Mouse (Mus musculus): ENCODE measurements around the gene Zmym5. TPM values are rescaled to one million over a fixed set of nuclear protein-coding genes. Genes with fewer than 3 reads are reported as not detected.
"Not testable (repeated sequence)": the region's sequence is repeated elsewhere in the genome, so short reads cannot be mapped to it uniquely, and the experiment has no call there.

Zmym5 gene
- polyA plus RNA-seq, 1 experiment from 2014 or later = 18.2 TPM

DNA sequence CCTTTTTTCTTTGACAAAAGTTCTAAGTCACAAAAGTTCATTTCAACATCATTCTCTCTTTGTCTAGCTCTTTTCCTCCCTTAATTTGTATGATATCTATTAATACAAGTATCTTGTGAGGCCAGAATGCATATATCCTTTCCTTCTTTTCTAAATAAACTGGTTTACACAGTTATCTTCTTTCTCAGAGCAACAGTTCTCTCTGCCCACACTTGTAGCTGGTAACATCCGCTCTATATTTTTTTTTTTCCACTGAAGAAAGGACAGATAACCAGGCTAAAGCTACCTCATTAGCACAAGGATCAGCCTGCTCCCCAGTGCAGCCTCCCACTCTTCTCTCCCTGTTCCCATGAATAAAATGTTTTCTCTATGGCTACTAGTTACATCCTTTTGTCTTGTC, 26.9 kb downstream of the Zmym5 start:
- ATAC-seq (replicated peaks; ENCODE audit: low FRiP score, low TSS enrichment, low read depth) = no peak

DNA sequence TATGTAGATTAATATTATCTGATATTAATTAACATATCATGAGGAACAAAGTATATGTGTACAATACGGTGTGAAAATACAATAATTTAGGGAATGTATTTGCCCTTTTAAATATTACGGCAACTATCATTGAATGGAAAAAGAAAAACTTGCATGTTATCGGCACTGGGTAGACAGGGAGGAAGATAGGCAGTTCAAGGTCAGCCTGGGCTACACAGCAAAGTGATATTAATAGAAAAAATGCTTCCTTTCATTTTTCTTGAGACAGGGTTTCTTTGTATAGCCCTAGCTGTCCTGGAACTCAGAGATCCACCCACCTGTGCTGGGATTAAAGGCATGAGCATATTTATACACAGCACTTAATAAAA, 32.6 kb downstream of the Zmym5 start:
- no peak for DNase-seq (ENCODE audit: low spot score)
- Histone ChIP-seq H3K9ac (ENCODE audit: low read length) (peak overlapping the region; percentile 85), H3K4me2 (ENCODE audit: low read length) (peak overlapping the region; percentile 80), H3K27ac (ENCODE audit: low read depth) (peak overlapping the region; percentile 96), H3K9me3 (ENCODE audit: control insufficient read depth, low read length) (no peaks in the 10 kb centered on the region), H3K36me3 (ENCODE audit: control insufficient read depth, insufficient read depth, low read length) (no peaks in the 10 kb centered on the region), H3K4me3 (ENCODE audit: low read depth, low read length) (peak overlapping the region; percentile 91), H3K27me3 (replicated peaks; ENCODE audit: control insufficient read depth, insufficient read depth, low read length) (no peaks in the 10 kb centered on the region), H3K4me1 (replicated peaks; ENCODE audit: control insufficient read depth, insufficient read depth, low read length) (peaks cover 18% of the 10 kb centered on the region; the same call in 1 of the 2 replicates)
- 45% methylated on average over 3 of the region's 3 CpGs for WGBS
- peak; percentile 12; the same call in 1 of the 2 replicates for ATAC-seq (replicated peaks; ENCODE audit: low FRiP score, low TSS enrichment, low read depth)

More for the DNA sequence above, 26.9 kb downstream of the Zmym5 start:
- no peak overlapping the region for H3K27ac ChIP-seq (ENCODE audit: low read depth)
- H3K9me3 ChIP-seq (ENCODE audit: control insufficient read depth, low read length) = no peaks in the 10 kb centered on the region
- H3K4me1 ChIP-seq (replicated peaks; ENCODE audit: control insufficient read depth, insufficient read depth, low read length) = no peaks in the 10 kb centered on the region
- H3K9ac ChIP-seq (ENCODE audit: low read length) = no peak overlapping the region
- no peak overlapping the region for H3K4me3 ChIP-seq (ENCODE audit: low read depth, low read length)
- H3K36me3 ChIP-seq (ENCODE audit: control insufficient read depth, insufficient read depth, low read length) = no peaks in the 10 kb centered on the region
- no peaks in the 10 kb centered on the region for H3K27me3 ChIP-seq (replicated peaks; ENCODE audit: control insufficient read depth, insufficient read depth, low read length)
- no peak for DNase-seq (ENCODE audit: low spot score)
- 86% methylated on average over 1 of the region's 1 CpGs for WGBS
- no peak overlapping the region for H3K4me2 ChIP-seq (ENCODE audit: low read length)

DNA sequence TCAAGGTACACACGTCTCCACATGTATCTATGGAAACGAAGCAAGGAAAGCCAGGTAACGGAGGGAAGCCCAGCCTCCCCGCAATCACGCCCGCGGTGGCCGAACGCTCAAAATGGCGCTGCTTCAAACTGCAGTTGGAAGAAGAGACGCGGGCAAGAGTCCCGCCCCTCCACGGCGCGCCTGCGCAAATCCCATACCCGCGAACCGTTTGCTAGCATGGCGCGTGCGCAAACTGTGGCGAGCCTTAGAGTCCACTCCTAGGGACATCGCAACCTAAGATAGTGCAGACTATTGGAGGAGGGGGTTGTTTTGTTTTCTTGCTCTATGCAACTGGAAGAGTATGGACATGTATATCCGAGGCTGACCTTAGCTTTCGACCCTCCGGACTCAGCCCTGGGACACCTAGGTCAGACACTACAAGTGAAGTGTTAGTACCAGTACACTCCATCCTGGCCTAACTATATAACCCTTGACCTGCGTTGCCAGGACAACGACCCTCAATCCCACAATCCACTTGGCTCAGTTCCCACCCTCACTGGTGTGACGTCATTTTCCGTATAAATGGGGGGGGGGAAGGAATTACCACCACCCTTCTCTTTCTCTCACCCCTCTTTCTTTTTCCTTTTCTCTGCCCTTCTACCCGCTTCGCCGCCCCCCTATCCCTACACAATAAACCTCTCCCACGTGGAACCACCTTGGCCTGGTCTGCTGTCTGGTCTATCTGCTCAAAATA, 33.1 kb downstream of the Zmym5 start, which contains the start of gene Pspc1:
Pspc1 (minus strand) TSS at position 117 of the 733 bp plus-strand sequence.
- Histone ChIP-seq H3K9me3 (ENCODE audit: control insufficient read depth, low read length) (no peaks in the 10 kb centered on the region), H3K9ac (ENCODE audit: low read length) (peak within 1 kb of the TSS; percentile 85), H3K27me3 (replicated peaks; ENCODE audit: control insufficient read depth, insufficient read depth, low read length) (no peaks in the 10 kb centered on the region), H3K36me3 (ENCODE audit: control insufficient read depth, insufficient read depth, low read length) (no peaks in the 10 kb centered on the region), H3K4me1 (replicated peaks; ENCODE audit: control insufficient read depth, insufficient read depth, low read length) (peaks cover 18% of the 10 kb centered on the region; the same call in 1 of the 2 replicates), H3K4me3 (ENCODE audit: low read depth, low read length) (peak within 1 kb of the TSS; percentile 91), H3K4me2 (ENCODE audit: low read length) (peak within 1 kb of the TSS; percentile 80), H3K27ac (ENCODE audit: low read depth) (peak within 1 kb of the TSS; percentile 96)
- DNase-seq (ENCODE audit: low spot score) = peak; percentile 94
- 0% methylated on average over 36 of the region's 36 CpGs for WGBS
- peak; percentile 94 for ATAC-seq (replicated peaks; ENCODE audit: low FRiP score, low TSS enrichment, low read depth)

DNA sequence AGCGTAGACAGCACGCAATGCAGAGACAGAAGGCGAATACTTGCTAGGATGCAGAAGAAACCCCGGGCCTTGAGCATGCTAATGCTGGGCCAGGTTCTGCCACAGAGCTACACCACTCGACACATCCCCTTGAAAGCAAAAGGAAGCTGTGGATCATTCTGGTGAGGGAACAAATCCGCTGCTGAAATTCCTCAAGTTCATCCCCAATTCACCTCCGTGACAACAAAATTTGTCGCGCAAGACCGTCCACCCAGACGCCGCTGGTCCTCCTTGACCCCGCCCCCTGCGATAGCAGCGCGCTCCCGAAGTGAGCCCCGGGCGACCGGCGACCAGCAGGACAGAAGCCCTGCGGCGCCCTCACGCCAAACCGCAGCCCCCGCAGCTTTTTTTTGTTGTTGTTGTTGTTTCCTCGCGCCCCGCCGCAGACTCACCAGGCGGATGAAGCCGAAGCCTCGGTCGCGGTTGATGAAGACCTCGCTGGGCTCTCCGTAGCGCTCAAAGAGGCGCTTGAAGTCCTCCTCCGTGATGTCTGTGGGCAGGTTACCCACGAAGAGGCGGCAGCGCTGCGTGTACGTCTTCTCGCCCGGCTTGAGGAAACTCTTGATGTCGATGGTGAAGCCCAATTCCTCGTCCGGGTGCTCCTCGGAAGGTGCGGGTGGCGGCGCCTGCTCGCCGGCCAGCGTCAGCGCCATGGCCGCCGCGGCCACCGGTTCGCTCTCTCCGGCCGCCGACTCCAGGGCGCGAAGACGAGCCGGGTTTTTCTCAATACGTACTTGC, 34.0 kb downstream of the Zmym5 start:
- peak overlapping the region; percentile 80 for H3K4me2 ChIP-seq (ENCODE audit: low read length)
- no peaks in the 10 kb centered on the region for H3K27me3 ChIP-seq (replicated peaks; ENCODE audit: control insufficient read depth, insufficient read depth, low read length)
- WGBS = under 1% methylated on average over 70 of the region's 71 CpGs
- H3K36me3 ChIP-seq (ENCODE audit: control insufficient read depth, insufficient read depth, low read length) = no peaks in the 10 kb centered on the region
- H3K9ac ChIP-seq (ENCODE audit: low read length) = peak overlapping the region; percentile 85
- H3K9me3 ChIP-seq (ENCODE audit: control insufficient read depth, low read length) = no peaks in the 10 kb centered on the region
- H3K27ac ChIP-seq (ENCODE audit: low read depth) = peak overlapping the region; percentile 96
- peak; percentile 80 for DNase-seq (ENCODE audit: low spot score)
- H3K4me3 ChIP-seq (ENCODE audit: low read depth, low read length) = peak overlapping the region; percentile 91
- H3K4me1 ChIP-seq (replicated peaks; ENCODE audit: control insufficient read depth, insufficient read depth, low read length) = peaks cover 18% of the 10 kb centered on the region; the same call in 1 of the 2 replicates
- peak; percentile 17; the same call in 1 of the 2 replicates for ATAC-seq (replicated peaks; ENCODE audit: low FRiP score, low TSS enrichment, low read depth)

DNA sequence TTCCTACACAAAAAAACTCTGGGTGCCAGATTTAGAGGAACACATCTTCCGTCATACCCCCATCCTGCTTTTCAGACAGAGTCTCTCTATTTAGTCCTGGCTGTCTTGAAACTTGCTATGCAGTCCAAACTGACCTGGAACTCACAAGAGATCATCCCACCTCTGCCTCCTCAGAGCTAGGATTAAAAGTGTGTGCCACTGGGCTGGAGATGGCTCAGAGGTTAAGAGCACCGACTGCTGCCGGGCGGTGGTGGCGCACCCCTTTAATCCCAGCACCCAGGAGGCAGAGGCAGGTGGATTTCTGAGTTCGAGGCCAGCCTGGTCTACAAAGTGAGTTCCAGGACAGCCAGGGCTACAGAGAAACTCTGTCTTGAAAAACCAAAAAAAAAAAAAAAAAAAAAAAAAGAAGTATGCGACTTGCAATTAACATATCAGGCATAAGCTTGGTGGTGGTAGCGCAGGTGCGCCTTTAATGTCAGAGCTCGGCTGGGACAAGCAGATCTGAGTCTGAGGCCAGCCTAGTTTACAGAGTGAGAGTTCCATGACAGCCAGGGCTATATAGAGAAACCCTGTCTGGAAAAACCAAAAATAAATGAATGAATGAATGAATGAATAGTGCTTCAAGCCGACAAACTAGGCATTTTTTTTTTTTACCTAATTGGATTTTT, 34.8 kb downstream of the Zmym5 start:
- WGBS = 31% methylated on average over 11 of the region's 11 CpGs
- H3K4me3 ChIP-seq (ENCODE audit: low read depth, low read length) = peak overlapping the region; percentile 91
- H3K4me1 ChIP-seq (replicated peaks; ENCODE audit: control insufficient read depth, insufficient read depth, low read length) = peaks cover 18% of the 10 kb centered on the region; the same call in 1 of the 2 replicates
- H3K27ac ChIP-seq (ENCODE audit: low read depth) = no peak overlapping the region
- peaks cover 5% of the 10 kb centered on the region for H3K36me3 ChIP-seq (ENCODE audit: control insufficient read depth, insufficient read depth, low read length)
- ATAC-seq (replicated peaks; ENCODE audit: low FRiP score, low TSS enrichment, low read depth) (no peak), DNase-seq (ENCODE audit: low spot score) (no peak)
- peak overlapping the region; percentile 80 for H3K4me2 ChIP-seq (ENCODE audit: low read length)
- peak overlapping the region; percentile 85 for H3K9ac ChIP-seq (ENCODE audit: low read length)
- no peaks in the 10 kb centered on the region for H3K9me3 ChIP-seq (ENCODE audit: control insufficient read depth, low read length)
- no peaks in the 10 kb centered on the region for H3K27me3 ChIP-seq (replicated peaks; ENCODE audit: control insufficient read depth, insufficient read depth, low read length)

DNA sequence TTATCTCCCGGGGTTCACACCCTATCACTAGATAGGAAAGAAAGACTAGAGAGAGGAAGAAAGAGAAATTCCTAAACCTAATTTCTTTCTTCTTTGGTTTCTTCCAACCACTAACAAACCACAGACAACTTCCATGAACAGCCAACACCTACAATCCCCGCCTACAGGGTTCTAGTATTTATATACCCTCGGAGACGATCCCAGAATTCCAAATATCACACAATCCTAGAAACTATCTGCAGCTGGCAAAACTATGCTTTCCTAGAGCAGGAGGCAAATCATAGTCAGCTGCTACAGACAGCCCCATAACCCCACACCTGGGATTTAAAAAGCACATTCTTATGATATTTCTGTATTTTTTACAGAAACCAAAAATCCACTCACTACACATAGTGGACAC, 36.1 kb downstream of the Zmym5 start:
- ATAC-seq (replicated peaks; ENCODE audit: low FRiP score, low TSS enrichment, low read depth) (no peak), DNase-seq (ENCODE audit: low spot score) (no peak)
- H3K4me3 ChIP-seq (ENCODE audit: low read depth, low read length) = no peak overlapping the region

DNA sequence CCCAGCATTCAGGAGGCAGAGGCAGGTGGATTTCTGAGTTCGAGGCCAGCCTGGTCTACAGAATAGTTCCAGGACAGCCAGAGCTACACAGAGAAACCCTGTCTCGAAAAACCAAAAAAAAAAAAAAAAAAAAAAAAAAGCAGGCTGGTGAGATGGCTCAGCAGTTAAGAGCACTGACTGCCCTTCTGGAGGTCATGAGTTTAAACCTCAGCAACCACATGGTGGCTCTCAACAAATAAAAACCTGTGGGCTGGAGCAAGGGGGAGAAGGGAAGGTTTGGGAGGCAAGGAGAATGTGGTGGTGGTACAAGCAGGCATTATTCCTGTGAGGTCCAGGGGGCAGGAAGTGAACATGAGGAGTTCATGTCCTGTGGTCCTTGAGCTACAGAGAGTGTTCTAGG, 45.1 kb downstream of the Zmym5 start:
- H3K4me3 ChIP-seq (ENCODE audit: low read depth, low read length); H3K27ac ChIP-seq (ENCODE audit: low read depth); H3K9me3 ChIP-seq (ENCODE audit: control insufficient read depth, low read length); H3K4me1 ChIP-seq (replicated peaks; ENCODE audit: control insufficient read depth, insufficient read depth, low read length); H3K4me2 ChIP-seq (ENCODE audit: low read length); ATAC-seq (replicated peaks; ENCODE audit: low FRiP score, low TSS enrichment, low read depth); DNase-seq (ENCODE audit: low spot score); H3K9ac ChIP-seq (ENCODE audit: low read length); H3K27me3 ChIP-seq (replicated peaks; ENCODE audit: control insufficient read depth, insufficient read depth, low read length): not testable (repeated sequence)
- peaks cover 76% of the 10 kb centered on the region for H3K36me3 ChIP-seq (ENCODE audit: control insufficient read depth, insufficient read depth, low read length)
- 81% methylated on average over 2 of the region's 2 CpGs for WGBS

More for the DNA sequence above, 36.1 kb downstream of the Zmym5 start:
- Histone ChIP-seq H3K27me3 (replicated peaks; ENCODE audit: control insufficient read depth, insufficient read depth, low read length) (no peaks in the 10 kb centered on the region), H3K4me1 (replicated peaks; ENCODE audit: control insufficient read depth, insufficient read depth, low read length) (peaks cover 18% of the 10 kb centered on the region; the same call in 1 of the 2 replicates), H3K9me3 (ENCODE audit: control insufficient read depth, low read length) (no peaks in the 10 kb centered on the region), H3K36me3 (ENCODE audit: control insufficient read depth, insufficient read depth, low read length) (peaks cover 18% of the 10 kb centered on the region), H3K4me2 (ENCODE audit: low read length) (peak overlapping the region; percentile 80), H3K9ac (ENCODE audit: low read length) (no peak overlapping the region), H3K27ac (ENCODE audit: low read depth) (no peak overlapping the region)
- WGBS = 70% methylated on average over 4 of the region's 4 CpGs

DNA sequence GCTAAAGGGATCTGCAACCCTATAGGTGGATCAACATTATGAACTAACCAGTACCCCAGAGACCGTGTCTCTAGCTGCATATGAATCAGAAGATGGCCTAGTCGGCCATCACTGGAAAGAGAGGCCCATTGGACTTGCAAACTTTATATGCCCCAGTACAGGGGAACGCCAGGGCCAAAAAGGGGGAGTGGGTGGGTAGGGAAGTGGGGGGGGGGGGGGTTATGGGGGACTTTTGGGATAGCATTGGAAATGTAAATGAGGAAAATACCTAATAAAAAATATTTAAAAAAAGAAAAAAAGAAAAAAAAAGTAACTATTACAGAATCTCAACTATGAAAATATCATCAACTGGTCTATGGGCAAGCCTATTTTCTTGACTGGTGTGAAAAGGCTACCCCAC, 46.4 kb downstream of the Zmym5 start:
- H3K27me3 ChIP-seq (replicated peaks; ENCODE audit: control insufficient read depth, insufficient read depth, low read length); H3K4me1 ChIP-seq (replicated peaks; ENCODE audit: control insufficient read depth, insufficient read depth, low read length); H3K9ac ChIP-seq (ENCODE audit: low read length); H3K27ac ChIP-seq (ENCODE audit: low read depth); H3K4me3 ChIP-seq (ENCODE audit: low read depth, low read length); ATAC-seq (replicated peaks; ENCODE audit: low FRiP score, low TSS enrichment, low read depth); DNase-seq (ENCODE audit: low spot score); H3K4me2 ChIP-seq (ENCODE audit: low read length); H3K9me3 ChIP-seq (ENCODE audit: control insufficient read depth, low read length): not testable (repeated sequence)
- 91% methylated on average over 2 of the region's 3 CpGs for WGBS
- peaks cover 76% of the 10 kb centered on the region for H3K36me3 ChIP-seq (ENCODE audit: control insufficient read depth, insufficient read depth, low read length)
